Mouse (Mus musculus) left cerebral cortex, adult 6 months (tissue): ENCODE results near the gene Ezh1. TPM values are rescaled to one million over a fixed set of nuclear protein-coding genes. Genes with fewer than 3 reads are reported as not detected.

Source experiments
- long read RNA-seq, 2 experiments: library from polyadenylated mRNA; unstranded; transcript quantifications; one replicate each; pipeline ENCODE4 v2.0.0; 2019 to 2020
- polyA plus RNA-seq: library from polyadenylated mRNA; unstranded; fragments of <200 nt; fragmentation: Nextera tagmentation; gene quantifications from 2 replicates; pipeline ENCODE4 v1.2.3, GENCODE M21; 2021

Ezh1 gene
- 26.3 and 27.6 TPM in 2 replicates for polyA plus RNA-seq
- long read RNA-seq, experiment 1, full-length matches to known transcripts: 70 of 180 reads
- long read RNA-seq, experiment 1, partial matches to known transcripts: 76 of 180 reads
- long read RNA-seq, experiment 1, other reads (novel, unspliced or antisense): 34 of 180 reads
- long read RNA-seq, experiment 2, full-length matches to known transcripts: 5 of 31 reads
- long read RNA-seq, experiment 2, partial matches to known transcripts: 22 of 31 reads
- long read RNA-seq, experiment 2, other reads (novel, unspliced or antisense): 4 of 31 reads

DNA sequence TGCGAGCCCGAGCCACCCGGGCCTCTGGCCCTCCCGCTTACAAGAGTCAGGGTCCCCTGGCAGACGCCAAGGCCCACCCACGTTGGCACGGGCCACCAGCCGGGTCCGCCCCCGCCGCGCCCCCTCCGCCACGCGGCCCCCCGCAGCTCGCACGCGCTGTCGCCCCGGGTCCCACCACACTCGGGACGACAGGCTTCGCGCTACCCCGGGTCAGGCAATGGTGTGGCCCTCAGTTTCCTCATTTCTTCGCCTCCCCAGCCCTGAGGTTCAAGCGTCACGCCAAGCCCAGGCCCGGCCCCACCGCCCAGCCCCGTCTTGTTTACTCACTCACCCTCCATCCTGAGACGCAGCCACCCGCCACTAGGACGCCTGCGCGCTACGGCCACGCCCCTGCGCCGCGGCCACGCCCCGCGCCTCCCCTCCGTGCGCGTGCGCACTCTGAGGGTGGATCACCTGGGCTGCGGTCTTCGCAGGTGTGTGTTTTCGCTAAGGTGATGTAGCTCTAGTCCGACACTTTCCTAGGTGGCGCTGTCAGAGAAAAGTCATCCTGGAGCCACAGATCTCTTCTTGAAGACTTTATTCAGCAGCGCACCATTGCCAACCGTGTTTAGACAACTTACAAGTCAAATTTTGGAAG, at the start of gene Ezh1:
Ezh1 (minus strand) TSS at position 399 of the 637 bp plus-strand sequence.

GRCm38 (mm10) chr11:101259948-101260825, 33.9 kb upstream of the Ezh1 start, which contains the start of gene Wnk4:
Gene Wnk4 (plus strand): TSS chr11:101260567.

DNA sequence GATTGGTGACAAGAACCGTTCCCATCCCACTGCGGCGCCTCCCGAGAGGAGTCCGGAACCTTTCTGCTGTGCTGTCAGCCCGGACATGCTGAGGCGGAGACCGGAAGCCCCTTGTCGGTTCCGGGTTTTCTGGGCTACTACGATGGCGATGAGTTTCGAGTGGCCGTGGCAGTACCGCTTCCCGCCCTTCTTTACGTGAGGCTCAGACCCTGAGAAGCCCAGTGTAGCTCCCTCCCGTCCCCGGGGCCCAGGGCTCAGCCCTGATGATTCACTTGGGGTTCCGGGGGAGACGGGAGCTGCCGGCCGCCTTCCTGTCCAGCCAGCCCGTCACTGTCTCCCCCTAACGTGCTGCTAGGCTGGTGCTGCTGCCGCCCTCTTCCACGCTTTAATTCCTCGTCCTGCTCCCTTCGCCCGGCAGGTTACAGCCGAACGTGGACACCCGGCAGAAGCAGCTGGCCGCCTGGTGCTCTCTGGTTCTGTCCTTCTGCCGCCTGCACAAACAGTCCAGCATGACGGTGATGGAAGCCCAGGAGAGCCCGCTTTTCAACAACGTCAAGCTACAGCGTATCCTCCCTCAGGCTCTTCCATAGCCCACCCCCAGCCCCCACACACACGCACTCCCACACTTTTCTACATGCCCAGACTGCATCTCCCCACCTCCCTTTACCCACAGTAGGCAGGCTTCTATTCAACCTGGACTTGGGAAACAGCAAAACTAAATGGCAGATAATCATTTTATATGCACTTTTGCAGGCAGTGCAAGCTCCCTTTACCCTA, 27.5 kb upstream of the Ezh1 start, which contains the start of gene Vps25:
Vps25 (plus strand) TSS at position 95 of the 777 bp plus-strand sequence.

DNA sequence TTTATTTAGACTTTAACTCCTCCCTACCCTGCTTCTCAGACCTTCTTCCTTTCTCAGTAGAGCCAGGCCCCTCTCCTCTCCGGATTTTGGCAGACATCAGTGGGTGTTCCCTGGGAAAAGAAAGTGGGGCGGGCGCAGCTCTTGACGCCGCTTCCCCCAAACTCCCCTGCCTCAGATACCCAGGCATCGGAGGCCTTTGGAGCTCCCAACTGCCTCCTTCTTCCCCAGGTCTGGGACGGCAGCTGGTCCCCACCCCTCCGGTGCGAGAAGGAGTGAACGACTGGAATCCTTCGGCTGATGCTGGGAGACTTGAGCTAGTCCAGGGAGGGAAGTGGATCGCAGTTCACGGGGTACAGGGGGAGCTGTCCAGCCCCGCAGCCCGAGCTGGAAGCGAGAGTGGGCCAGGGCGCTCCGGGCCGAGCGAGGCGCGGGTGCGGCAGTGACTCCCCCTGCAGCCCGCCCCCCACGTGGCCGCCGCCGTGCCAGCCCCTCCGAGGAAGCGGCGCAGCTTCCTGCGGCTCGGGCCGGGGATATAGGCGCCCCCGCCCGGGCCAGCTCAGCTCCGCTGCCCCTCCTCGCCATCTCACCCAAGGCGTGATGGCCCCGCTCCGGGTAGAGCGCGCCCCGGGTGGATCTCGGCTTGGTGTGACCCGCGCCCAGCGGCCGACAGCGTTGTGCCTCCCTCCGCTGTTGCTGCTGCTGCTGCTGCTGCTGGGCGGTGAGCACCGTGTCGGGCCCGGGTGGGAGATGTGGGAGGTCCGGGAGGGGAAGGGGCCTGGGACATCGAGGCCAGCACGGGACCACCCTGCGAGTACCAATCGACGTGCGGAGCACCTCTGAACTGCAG, 19.8 kb upstream of the Ezh1 start, which contains the start of gene Ramp2:
Ramp2 (plus strand) TSS at position 174 of the 847 bp plus-strand sequence.

GRCm38 (mm10) chr11:101174851-101175628, 51.2 kb downstream of the Ezh1 start, which contains the start of gene Ccr10:
Gene Ccr10 (minus strand): TSS chr11:101175443.

DNA sequence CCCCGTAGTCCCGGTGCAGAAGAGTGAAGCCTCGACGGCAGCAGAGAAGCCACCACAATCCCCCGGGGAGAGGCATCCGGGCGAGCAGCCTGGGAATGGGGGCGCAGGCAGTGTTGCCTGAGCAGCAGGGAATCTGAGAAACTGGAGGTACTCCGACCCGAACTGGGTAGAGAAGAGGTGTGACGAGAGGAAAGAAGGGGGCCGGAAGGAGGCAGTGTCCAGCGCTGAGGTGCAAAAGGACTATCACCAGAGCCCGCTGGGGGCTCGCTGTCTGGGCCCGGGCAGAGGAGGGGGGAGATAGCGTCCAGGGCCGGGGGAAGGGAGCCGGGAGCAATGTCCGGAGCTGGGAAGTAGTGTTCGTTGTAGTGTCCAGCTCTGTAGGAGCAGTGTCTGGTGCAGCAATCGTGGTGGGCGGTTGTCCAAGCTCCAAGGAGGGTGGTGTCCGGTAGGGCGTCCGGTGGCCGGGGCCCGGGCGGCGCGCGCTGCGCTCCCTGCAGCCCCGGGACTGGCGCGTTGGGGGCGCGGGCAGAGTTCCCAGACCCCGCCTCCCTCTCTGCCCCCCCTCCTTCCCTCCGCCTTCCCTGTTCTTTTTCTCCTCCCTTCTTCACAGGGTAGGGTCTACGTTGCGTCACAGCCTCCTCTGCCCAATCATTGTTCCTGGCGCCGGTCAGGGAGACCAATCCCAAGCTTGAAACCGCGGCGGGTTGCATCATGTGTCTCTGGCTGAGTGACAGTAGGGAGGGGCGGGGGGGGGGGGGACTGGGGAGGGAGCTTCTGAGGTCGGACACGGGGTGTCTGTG, 55.3 kb downstream of the Ezh1 start, which contains the start of gene Plekhh3:
Plekhh3 (minus strand) TSS at position 541 of the 800 bp plus-strand sequence.

DNA sequence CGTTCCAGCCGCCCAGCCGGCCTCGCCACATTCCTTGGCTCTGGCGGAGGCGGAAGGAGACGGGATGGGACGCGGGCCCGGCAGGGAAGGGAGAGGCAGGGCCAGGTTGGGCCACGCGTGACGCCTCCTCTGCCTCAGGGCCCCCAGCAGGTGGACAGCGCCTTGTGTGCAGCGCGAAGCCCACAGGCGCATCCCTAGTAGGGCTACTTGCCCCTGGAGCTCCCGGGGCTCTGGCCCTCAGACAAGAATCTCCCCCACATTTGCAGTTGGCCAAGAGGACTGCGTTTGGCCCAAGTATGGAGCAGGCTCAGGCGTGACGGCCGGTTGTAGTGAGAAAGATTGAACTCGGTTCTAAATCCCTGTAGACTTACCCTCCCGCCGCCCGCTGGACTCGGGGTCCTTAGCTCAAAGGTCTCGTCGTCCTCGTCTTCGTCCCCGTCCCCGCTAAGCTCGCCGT, 55.9 kb downstream of the Ezh1 start, which contains the start of gene Cntnap1:
Cntnap1 (plus strand) TSS at position 170 of the 457 bp plus-strand sequence.

DNA sequence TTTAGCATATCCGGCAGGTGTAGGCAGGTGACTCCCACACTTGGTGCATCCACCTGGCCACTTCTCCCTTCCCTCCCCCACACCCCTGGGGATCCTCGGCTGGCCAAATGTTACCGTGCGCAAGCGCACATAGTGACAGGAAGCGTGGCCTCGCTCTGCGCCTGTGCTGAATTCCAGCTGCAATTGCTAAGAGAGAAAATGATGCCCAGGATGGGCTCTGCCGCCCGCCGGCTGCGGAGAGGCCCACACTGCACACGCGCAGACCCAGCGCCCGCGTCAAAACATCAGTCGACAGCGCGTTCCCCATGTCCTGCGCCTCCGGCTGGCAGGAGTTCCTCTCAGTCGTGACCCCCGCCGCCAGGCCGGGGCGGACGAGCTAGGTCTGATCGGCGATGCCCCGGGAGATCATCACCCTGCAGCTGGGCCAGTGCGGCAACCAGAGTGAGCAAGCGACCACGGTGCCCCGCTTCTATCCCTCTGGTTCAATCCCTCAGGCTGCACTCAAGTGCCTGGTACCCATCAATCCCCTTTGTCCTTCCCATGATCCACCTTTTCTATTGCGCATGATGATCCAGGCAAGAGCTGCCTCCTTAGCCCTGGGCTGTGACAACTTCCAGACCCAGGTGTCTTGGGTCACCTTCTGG, 70.4 kb downstream of the Ezh1 start, which contains the start of gene Tubg2:
Tubg2 (plus strand) TSS at position 180 of the 644 bp plus-strand sequence.

Other genes with a start within 250 kb of the Ezh1 start
- 117 and 194 TPM in 2 replicates for gene Atp6v0a1, start 217.0 kb downstream of the Ezh1 start, polyA plus RNA-seq
- 8.0 and 9.5 TPM in 2 replicates for gene Naglu, start 156.5 kb downstream of the Ezh1 start, polyA plus RNA-seq
- gene Hsd17b1, start 148.1 kb downstream of the Ezh1 start, polyA plus RNA-seq: 0.25 and 0.35 TPM in 2 replicates
- gene Coasy, start 143.9 kb downstream of the Ezh1 start, polyA plus RNA-seq: 25.0 and 31.6 TPM in 2 replicates
- 62.2 and 75.9 TPM in 2 replicates for gene Mlx, start 139.2 kb downstream of the Ezh1 start, polyA plus RNA-seq
- gene Psmc3ip, start 131.0 kb downstream of the Ezh1 start, polyA plus RNA-seq: 4.4 and 5.9 TPM in 2 replicates
- gene Retreg3, start 106.6 kb downstream of the Ezh1 start, polyA plus RNA-seq: 5.9 and 10.3 TPM in 2 replicates
- gene Tubg1, start 106.5 kb downstream of the Ezh1 start, polyA plus RNA-seq: 62.3 and 62.7 TPM in 2 replicates
- 58.6 and 65.3 TPM in 2 replicates for gene Tubg2, start 70.6 kb downstream of the Ezh1 start, polyA plus RNA-seq
- gene Cntnap1, start 55.9 kb downstream of the Ezh1 start, polyA plus RNA-seq: 12.1 and 20.2 TPM in 2 replicates
- 0.76 and 6.3 TPM in 2 replicates for gene Plekhh3, start 55.1 kb downstream of the Ezh1 start, polyA plus RNA-seq
- gene Ccr10, start 51.0 kb downstream of the Ezh1 start, polyA plus RNA-seq: 0.28 and 0.29 TPM in 2 replicates
- 38.8 and 57.1 TPM in 2 replicates for gene Ramp2, start 19.6 kb upstream of the Ezh1 start, polyA plus RNA-seq
- gene Vps25, start 27.2 kb upstream of the Ezh1 start, polyA plus RNA-seq: 144 and 179 TPM in 2 replicates
- gene Wnk4, start 34.1 kb upstream of the Ezh1 start, polyA plus RNA-seq: 1.5 TPM in 2 replicates
- 0.15 and 0.36 TPM in 2 replicates for gene Cntd1, start 52.5 kb upstream of the Ezh1 start, polyA plus RNA-seq
- gene Coa3, start 52.7 kb upstream of the Ezh1 start, polyA plus RNA-seq: 362 and 483 TPM in 2 replicates
- 156 and 197 TPM in 2 replicates for gene Becn1, start 75.8 kb upstream of the Ezh1 start, polyA plus RNA-seq
- 11.3 and 48.6 TPM in 2 replicates for gene Psme3, start 89.8 kb upstream of the Ezh1 start, polyA plus RNA-seq
- gene Aoc2, start 98.6 kb upstream of the Ezh1 start, polyA plus RNA-seq: 0.15 and 0.30 TPM in 2 replicates
- gene Aoc3, start 104.1 kb upstream of the Ezh1 start, polyA plus RNA-seq: 0.05 and 0.20 TPM in 2 replicates
- gene G6pc, start 141.1 kb upstream of the Ezh1 start, polyA plus RNA-seq: not detected in 2 replicates
- 68.9 and 83.8 TPM in 2 replicates for gene Aarsd1, start 191.2 kb upstream of the Ezh1 start, polyA plus RNA-seq
- gene Gm27029, start 198.3 kb upstream of the Ezh1 start, polyA plus RNA-seq: 7.0 and 10.9 TPM in 2 replicates
- gene Rundc1, start 198.6 kb upstream of the Ezh1 start, polyA plus RNA-seq: 21.0 and 21.8 TPM in 2 replicates
- gene Ptges3l, start 198.9 kb upstream of the Ezh1 start, polyA plus RNA-seq: 7.0 and 7.1 TPM in 2 replicates
- gene Rpl27, start 215.8 kb upstream of the Ezh1 start, polyA plus RNA-seq: 879 and 1,140 TPM in 2 replicates
- 5.2 and 5.3 TPM in 2 replicates for gene Ifi35, start 221.9 kb upstream of the Ezh1 start, polyA plus RNA-seq
- 29.1 and 36.8 TPM in 2 replicates for gene Rnd2, start 238.5 kb upstream of the Ezh1 start, polyA plus RNA-seq
- gene Vat1, start 239.8 kb upstream of the Ezh1 start, polyA plus RNA-seq: 5.8 and 14.4 TPM in 2 replicates